Mouse (Mus musculus) heart, embryonic 13.5 days (tissue): ENCODE measurements around the gene Ceacam1. TPM values are rescaled to one million over a fixed set of nuclear protein-coding genes. Genes with fewer than 3 reads are reported as not detected.
"Not testable (repeated sequence)": the region's sequence is repeated elsewhere in the genome, so short reads cannot be mapped to it uniquely, and the experiment has no call there.

Experiments used
- ATAC-seq: fragments of 200-750 bp; cut with Nextera tagmentation; 2 replicates; pipeline ENCODE4 v1.8.0; 2017; ENCODE audit warnings: moderate TSS enrichment; ENCODE audit not compliant: insufficient number of reproducible peaks, low FRiP score, low TSS enrichment; ENCODE audit errors: extremely low read depth
- H3K27ac ChIP-seq: fragments of 300-500 bp; sonication (generic); replicated peaks from 2 replicates; pipeline ENCODE4 v1.5.1; 2015; ENCODE audit warnings: moderate library complexity, mild to moderate bottlenecking, inconsistent platforms
- H3K27me3 ChIP-seq: fragments of 300-500 bp; sonication (generic); replicated peaks from 2 replicates; pipeline ENCODE4 v1.6.1; 2015; ENCODE audit warnings: mild to moderate bottlenecking, inconsistent platforms
- H3K36me3 ChIP-seq: fragments of 300-500 bp; sonication (generic); 2 replicates; pipeline ENCODE4 v1.6.1; 2015; ENCODE audit warnings: mild to moderate bottlenecking, inconsistent platforms
- H3K4me1 ChIP-seq: fragments of 300-500 bp; sonication (generic); 2 replicates; pipeline ENCODE4 v1.6.1; 2015; ENCODE audit warnings: inconsistent platforms
- H3K4me2 ChIP-seq: fragments of 300-500 bp; sonication (generic); 2 replicates; pipeline ENCODE4 v1.6.1; 2015; ENCODE audit warnings: inconsistent platforms, mild to moderate bottlenecking, moderate library complexity
- H3K4me3 ChIP-seq: fragments of 300-500 bp; sonication (generic); 2 replicates; pipeline ENCODE4 v1.5.1; 2015; ENCODE audit warnings: moderate library complexity, mild to moderate bottlenecking, inconsistent platforms
- H3K9ac ChIP-seq: fragments of 300-500 bp; sonication (generic); 2 replicates; pipeline ENCODE4 v1.6.1; 2015; ENCODE audit warnings: inconsistent platforms, mild to moderate bottlenecking, moderate library complexity
- H3K9me3 ChIP-seq: fragments of 300-500 bp; sonication (generic); 2 replicates; pipeline ENCODE4 v1.6.1; 2016; ENCODE audit warnings: inconsistent platforms
- WGBS: fragments of 180-500 bp; shearing (Covaris S2); methylation state at CpG from one replicate; pipeline ENCODE4 v1.1.7; 2015; ENCODE audit warnings: mixed read lengths; 5-methylcytosine and 5-hydroxymethylcytosine counted together
- polyA plus RNA-seq: library from polyadenylated mRNA; unstranded; fragments of >200 nt; fragmentation: Nextera tagmentation; extraction: Ambion mirVana; gene quantifications from 2 replicates; pipeline ENCODE4 v1.2.1, GENCODE M21; 2015

The Ceacam1 gene
- polyA plus RNA-seq, 1 experiment from 2014 or later = 2.9 TPM

DNA sequence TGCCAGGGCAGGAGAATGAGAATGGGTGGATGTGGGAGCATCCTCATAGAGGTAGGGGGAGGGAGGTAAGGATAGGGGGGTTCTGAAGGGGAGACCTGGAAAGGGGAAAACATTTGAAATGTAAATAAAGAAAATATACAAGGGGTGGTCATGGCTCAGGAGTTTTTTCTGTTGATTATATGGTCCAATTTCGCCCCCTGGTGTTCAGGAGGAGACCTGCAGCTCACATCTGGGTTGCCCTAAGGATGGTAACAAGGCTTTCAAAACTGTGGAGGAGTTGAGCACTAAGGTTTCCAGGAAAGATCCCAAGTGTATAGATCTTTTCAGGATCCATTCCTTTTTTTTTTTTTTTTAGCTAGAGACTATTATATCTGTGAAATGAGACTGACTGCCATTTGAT, 2.0 kb upstream of the Ceacam1 start:
- no peak overlapping the region for H3K4me2 ChIP-seq
- H3K36me3 ChIP-seq = no peaks in the 10 kb centered on the region
- H3K9me3 ChIP-seq = no peaks in the 10 kb centered on the region
- 3% methylated on average over 1 of the region's 1 CpGs for WGBS
- no peaks in the 10 kb centered on the region for H3K27me3 ChIP-seq
- no peak overlapping the region for H3K27ac ChIP-seq
- H3K9ac ChIP-seq = no peak overlapping the region
- no peak for ATAC-seq
- 0 out of 2 replicates have a peak, but pooled peaks cover 2% of the 10 kb centered on the region for H3K4me1 ChIP-seq
- H3K4me3 ChIP-seq = no peak overlapping the region

DNA sequence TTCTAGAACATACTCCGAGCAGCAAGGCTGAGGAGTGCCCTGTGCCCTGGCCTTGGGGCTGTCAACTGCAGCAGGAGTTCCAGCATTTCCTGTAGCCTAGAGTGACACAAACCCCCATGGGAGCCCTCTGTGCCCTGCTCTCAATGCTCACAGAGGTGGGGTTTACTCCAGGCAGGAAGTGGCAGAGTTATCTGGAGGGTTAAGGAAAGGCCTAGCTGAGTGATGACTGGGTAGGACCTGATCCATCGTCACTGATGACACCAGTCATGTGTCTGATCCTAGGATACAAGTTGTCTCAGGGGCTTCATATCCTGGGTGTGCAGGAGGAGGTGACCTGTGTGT, 320 bp upstream of the Ceacam1 start:
- not testable (repeated sequence) for H3K4me1 ChIP-seq, H3K9ac ChIP-seq, H3K4me3 ChIP-seq, H3K4me2 ChIP-seq, H3K27me3 ChIP-seq, H3K36me3 ChIP-seq, ATAC-seq, H3K27ac ChIP-seq, H3K9me3 ChIP-seq
- WGBS = 31% methylated on average over 2 of the region's 2 CpGs

DNA sequence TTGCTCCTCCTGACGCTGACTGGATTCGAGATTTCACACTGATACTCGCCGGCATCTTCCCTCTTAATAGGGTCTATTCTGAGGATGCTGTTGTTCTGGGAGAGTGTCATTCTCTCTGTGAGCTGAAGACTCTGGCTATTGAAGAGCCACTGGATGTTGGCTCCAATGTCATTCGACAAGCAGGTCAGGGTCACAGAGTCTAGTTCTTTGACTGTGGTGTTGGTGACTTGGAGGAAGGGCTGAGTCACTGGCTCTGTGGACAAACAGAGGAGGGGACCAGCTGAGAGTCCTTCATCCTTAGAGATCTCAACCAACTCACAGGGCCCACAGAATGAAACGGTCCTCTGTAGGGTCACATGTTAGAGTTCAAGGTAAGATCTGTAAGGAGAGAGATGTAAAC, 5.6 kb downstream of the Ceacam1 start:
- not testable (repeated sequence) for H3K4me3 ChIP-seq, ATAC-seq, H3K9ac ChIP-seq, H3K9me3 ChIP-seq, H3K27me3 ChIP-seq, H3K4me2 ChIP-seq, H3K27ac ChIP-seq, H3K36me3 ChIP-seq, H3K4me1 ChIP-seq
- 73% methylated on average over 6 of the region's 6 CpGs for WGBS

DNA sequence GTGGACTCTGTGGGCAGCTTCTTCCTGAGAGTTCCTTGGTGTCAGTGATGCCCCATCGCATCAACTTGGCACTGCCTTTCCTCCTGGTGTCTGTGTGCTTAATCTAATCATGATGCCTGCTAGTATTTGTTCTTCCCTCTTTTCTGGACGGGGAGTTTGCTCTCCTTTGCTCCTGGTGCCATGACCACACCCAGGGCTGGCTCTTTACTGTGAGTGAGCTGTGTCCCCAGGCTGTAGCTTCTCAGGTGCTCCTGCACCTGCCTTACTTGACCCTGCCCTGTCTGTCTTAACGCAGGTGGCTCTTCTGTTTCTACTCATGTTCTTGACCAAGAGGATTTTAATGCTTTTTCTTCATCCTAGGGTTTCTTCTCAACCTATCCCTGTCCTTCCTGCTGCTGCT, 11.8 kb downstream of the Ceacam1 start:
- 62% methylated on average over 3 of the region's 3 CpGs for WGBS

DNA sequence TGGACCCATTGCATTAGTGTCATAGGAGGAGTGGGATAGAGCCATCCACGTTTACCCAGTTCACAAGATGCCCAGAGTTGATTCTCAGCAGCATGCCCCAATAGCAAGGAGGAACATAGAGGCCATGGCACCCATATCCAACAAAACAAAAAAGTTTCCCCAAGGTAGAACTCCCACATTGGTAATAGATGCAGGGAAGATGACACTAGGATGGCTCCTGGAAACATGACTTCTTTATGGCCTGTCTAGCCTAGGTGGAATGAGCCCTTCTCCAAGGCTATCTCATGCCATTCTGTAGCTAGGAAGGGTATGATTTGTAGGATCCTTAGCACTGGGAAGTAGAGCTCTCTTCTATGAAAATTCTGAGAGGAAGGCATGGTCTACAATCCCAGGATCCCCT, 12.4 kb downstream of the Ceacam1 start:
- Histone ChIP-seq H3K9ac (no peak overlapping the region), H3K36me3 (no peaks in the 10 kb centered on the region), H3K4me3 (no peak overlapping the region), H3K4me2 (no peak overlapping the region), H3K27ac (no peak overlapping the region), H3K4me1 (no peaks in the 10 kb centered on the region), H3K9me3 (no peaks in the 10 kb centered on the region), H3K27me3 (no peaks in the 10 kb centered on the region)
- no peak for ATAC-seq
- WGBS = 62% methylated on average over 1 of the region's 1 CpGs

More for the DNA sequence above, 11.8 kb downstream of the Ceacam1 start:
- not testable (repeated sequence) for H3K9me3 ChIP-seq, H3K4me1 ChIP-seq, H3K27me3 ChIP-seq, H3K27ac ChIP-seq, H3K4me3 ChIP-seq, H3K36me3 ChIP-seq, ATAC-seq, H3K4me2 ChIP-seq, H3K9ac ChIP-seq

DNA sequence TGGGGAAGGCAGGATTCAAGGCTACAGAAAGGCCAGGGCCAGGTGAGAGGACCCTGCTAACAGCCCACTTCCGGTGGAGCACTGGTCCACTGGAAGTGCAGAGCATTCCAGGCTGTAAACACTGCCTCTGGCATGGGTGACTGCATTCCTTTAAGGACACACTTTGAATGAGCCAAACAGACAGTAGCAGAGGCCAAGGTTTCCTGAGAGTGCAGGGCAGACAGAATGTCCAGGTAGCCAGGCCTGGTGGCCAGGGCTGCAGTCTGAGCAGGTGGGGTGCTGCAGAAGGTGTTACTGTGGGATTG, 15.4 kb downstream of the Ceacam1 start:
- not testable (repeated sequence) for H3K36me3 ChIP-seq, H3K27ac ChIP-seq, H3K9ac ChIP-seq, H3K4me1 ChIP-seq, H3K9me3 ChIP-seq, ATAC-seq, H3K27me3 ChIP-seq, H3K4me2 ChIP-seq, H3K4me3 ChIP-seq
- no CpG with 5 or more reads among the region's 1 CpGs for WGBS

DNA sequence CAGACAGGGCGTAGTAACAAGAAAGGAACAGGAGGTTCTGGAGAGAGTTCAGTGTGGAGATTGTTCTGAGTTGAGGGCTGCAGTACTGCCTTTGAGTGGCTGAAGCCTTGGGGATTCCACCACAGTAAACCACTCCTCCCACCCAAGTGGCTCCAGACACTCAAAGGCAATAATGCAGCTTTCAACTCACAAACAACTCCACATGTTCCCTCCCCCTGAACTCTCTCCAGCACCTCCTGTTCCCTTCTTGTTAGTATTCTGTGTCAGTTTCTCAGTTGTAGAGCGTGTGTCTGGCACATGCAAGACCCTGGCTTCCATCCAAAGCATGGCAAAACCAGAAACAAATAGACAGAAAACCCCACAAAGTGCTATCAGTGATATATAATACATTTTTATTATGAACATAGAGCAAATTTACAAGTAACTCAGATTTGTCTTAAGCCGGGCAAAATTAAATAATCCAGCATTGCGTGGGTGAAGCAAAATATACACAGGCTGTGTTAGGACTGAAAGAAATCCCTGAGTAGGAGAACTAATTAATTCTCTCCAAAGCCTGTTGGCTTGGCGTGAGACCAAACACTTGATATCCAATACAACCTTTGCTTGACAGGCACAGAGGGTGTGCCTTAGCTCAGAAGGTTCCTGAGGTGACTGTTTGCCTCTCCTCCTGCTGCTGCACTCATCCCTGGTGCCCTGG, 15.9 kb downstream of the Ceacam1 start:
- not testable (repeated sequence) for H3K9me3 ChIP-seq, H3K4me2 ChIP-seq, ATAC-seq, H3K4me1 ChIP-seq, H3K9ac ChIP-seq, H3K4me3 ChIP-seq, H3K36me3 ChIP-seq, H3K27ac ChIP-seq, H3K27me3 ChIP-seq
- 78% methylated on average over 4 of the region's 5 CpGs for WGBS

DNA sequence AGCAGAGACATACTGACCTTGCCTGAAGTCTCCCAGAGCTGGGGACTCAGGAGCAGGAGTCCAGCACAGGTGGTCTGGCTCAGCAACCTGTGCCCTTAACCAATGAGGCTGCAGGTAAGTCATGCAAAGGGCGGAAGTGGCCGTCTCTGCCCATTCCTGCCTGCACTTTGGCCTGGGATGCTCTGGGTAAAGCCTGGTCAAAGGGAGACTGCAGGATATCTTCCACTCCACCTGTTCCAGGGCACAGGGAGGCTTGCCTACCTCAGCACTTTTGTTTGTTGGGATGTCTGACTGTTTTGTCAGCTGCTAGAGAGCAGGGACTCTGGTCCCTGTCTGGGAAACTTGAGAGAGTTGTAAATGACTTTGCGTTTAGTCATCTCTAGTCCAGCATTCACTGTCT, 25.3 kb downstream of the Ceacam1 start:
- no peak for ATAC-seq
- Histone ChIP-seq H3K36me3 (no peaks in the 10 kb centered on the region), H3K27ac (no peak overlapping the region), H3K4me1 (0 out of 2 replicates have a peak, but pooled peaks cover 4% of the 10 kb centered on the region), H3K9me3 (no peaks in the 10 kb centered on the region), H3K9ac (no peak overlapping the region), H3K4me2 (no peak overlapping the region), H3K4me3 (no peak overlapping the region), H3K27me3 (no peaks in the 10 kb centered on the region)
- WGBS = 69% methylated on average over 3 of the region's 3 CpGs

DNA sequence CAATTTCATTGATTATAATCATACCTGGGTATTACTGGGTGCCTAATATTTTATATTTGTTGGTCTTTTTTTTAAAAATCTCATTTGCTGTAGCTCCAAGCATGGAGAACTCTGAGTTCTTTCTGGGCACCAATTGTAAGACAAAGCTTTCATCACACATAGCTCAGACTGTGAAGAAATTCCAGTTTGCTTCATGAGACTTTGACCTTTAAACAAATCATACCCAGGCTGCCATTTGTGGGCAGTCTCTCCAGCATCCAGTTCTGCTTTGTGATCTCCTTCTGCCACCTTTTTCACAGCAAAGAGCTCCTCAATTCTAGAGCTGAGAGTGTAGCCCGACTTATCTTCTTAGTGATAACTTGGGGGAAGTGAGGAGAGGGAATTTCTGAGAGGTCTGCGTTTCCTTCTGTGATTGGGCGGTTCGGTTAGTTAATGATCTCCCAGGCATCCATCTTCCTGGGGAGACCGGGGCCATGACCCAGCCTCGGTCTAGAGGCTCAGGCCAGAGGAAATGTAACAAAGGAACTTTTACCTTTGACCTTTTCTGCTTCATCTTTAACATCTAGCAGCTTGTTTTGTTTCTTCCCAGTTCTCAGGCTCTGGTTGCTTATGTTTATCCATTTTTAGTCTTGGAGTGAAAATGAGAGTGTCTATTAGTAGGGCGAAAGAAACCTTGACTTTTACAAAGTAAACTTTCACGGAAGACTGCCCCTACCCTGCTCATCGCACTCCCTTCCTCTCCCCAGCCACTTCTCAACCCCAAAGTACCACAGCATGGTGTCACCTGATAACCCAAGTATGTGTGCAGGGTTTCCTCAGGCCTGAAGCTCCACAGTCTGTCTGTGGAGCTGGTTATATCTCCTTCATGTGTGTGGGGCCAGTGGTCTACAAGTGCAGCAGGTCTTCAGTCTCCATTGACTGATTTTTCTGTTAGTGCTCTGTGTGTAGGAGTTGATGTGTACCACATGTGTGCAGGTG, 27.2 kb downstream of the Ceacam1 start:
- WGBS = 29% methylated on average over 9 of the region's 9 CpGs
- Histone ChIP-seq H3K27me3 (no peaks in the 10 kb centered on the region), H3K9me3 (no peaks in the 10 kb centered on the region), H3K27ac (no peak overlapping the region), H3K4me2 (no peak overlapping the region), H3K36me3 (no peaks in the 10 kb centered on the region), H3K4me3 (no peak overlapping the region), H3K4me1 (0 out of 2 replicates have a peak, but pooled peaks cover 4% of the 10 kb centered on the region), H3K9ac (no peak overlapping the region)
- ATAC-seq = no peak

DNA sequence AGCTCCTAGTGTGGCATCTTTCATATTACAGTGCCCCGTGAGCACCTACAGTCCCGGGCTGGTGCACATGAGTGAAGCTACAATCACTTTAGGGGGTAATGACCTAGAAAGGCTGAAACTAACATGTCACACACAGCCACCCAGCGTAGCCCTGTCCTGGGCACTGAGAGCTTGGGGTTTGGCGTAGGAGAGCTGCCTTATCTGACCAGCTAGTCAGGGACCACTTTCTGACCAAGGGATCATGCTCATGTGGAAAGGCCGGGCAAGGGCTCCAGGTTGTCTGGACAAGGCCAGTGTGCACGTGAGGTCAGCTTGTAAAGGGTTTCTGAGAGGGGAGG, 36.6 kb downstream of the Ceacam1 start:
- 74% methylated on average over 6 of the region's 6 CpGs for WGBS

DNA sequence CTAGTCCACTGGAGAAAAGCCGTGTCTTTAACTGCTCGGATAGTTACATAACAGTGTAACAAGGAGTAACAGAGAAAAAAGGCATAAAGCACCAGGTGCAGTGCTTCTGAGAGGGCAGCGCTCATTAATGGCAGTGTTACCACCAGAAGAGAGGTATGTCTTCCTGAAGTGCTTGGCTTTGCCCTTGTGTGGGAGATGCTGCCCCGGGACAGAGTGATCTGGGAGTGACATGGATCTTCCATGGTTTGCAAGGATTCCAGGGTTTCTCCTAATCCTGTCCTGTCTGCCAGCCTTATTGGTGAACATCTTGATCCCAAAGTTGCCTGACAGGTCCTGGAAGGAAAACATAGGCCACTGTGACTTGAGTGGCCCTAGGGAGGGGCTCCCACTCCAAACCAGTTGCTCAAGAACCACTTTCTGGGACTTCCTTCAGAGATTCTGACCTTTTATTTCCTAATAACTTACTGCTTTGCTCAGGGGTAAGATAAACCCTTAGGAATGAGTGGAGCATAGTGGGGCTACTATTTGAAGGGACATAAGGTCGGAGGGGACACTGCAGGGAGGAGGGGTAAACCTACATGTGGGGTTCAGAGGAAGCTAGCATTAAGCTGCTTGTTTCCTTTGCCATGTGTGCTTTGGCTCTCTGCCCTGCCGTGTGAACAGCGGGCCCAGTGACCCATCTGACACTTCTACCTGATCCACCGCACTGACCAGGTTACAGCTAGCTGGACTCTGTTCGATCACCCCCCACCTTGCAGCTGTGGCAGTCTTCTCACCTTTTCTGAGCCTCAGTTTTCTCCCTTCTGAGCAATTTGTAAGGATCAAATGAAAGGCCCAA, 37.2 kb downstream of the Ceacam1 start:
- WGBS = 76% methylated on average over 9 of the region's 9 CpGs
- Histone ChIP-seq H3K9me3 (no peaks in the 10 kb centered on the region), H3K27me3 (no peaks in the 10 kb centered on the region), H3K4me3 (no peak overlapping the region), H3K36me3 (no peaks in the 10 kb centered on the region), H3K27ac (no peak overlapping the region), H3K4me2 (no peak overlapping the region), H3K4me1 (no peaks in the 10 kb centered on the region), H3K9ac (no peak overlapping the region)
- no peak for ATAC-seq

More for the DNA sequence above, 36.6 kb downstream of the Ceacam1 start:
- no peak overlapping the region for H3K27ac ChIP-seq
- no peaks in the 10 kb centered on the region for H3K9me3 ChIP-seq
- no peaks in the 10 kb centered on the region for H3K4me1 ChIP-seq
- no peak for ATAC-seq
- H3K4me3 ChIP-seq = no peak overlapping the region
- H3K36me3 ChIP-seq = no peaks in the 10 kb centered on the region
- no peak overlapping the region for H3K9ac ChIP-seq
- H3K4me2 ChIP-seq = no peak overlapping the region
- no peaks in the 10 kb centered on the region for H3K27me3 ChIP-seq
